Mouse (Mus musculus) MEL (cell line): ENCODE results near the gene Ankrd66. TPM values are rescaled to one million over a fixed set of nuclear protein-coding genes. Genes with fewer than 3 reads are reported as not detected.

Source experiments
- DNase-seq: peaks from one replicate; pipeline ENCODE4 v3.0.0; 2011; ENCODE audit warnings: low read depth, low spot score
- H3K27ac ChIP-seq: 2 replicates; pipeline ENCODE4 v1.5.1; 2012; ENCODE audit warnings: low read depth, mild to moderate bottlenecking, control low read depth, low read length, moderate library complexity; ENCODE audit not compliant: control insufficient read depth
- H3K27me3 ChIP-seq, 2 experiments: fragments of 150-350 bp in 1 of 2; sonication (generic) in 1 of 2; 2 replicates each; pipeline ENCODE4 v1.6.1; 2012; ENCODE audit warnings: low read length in 2 of 2, mild to moderate bottlenecking in 2 of 2, improper control_type of control experiment in 1 of 2, moderate library complexity in 1 of 2; ENCODE audit not compliant: insufficient read depth in 2 of 2, control insufficient read depth in 1 of 2
- H3K36me3 ChIP-seq, 2 experiments: 2 replicates each; pipeline ENCODE4 v1.6.1; 2012 to 2014; ENCODE audit warnings: low read length in 2 of 2, improper control_type of control experiment in 1 of 2, inconsistent platforms in 1 of 2, mild to moderate bottlenecking in 1 of 2; ENCODE audit not compliant: insufficient read depth in 2 of 2, control insufficient read depth in 1 of 2
- H3K4me1 ChIP-seq, 2 experiments: fragments of 150-350 bp in 1 of 2; sonication (generic) in 1 of 2; 2 replicates each; pipeline ENCODE4 v1.6.1; 2012; ENCODE audit warnings: low read length in 2 of 2, improper control_type of control experiment in 1 of 2, mild to moderate bottlenecking in 1 of 2; ENCODE audit not compliant: insufficient read depth in 2 of 2, control insufficient read depth in 1 of 2
- H3K4me3 ChIP-seq, 2 experiments: fragments of 150-350 bp in 1 of 2; sonication (generic) in 1 of 2; 2 replicates each; pipeline ENCODE4 v1.5.1; 2012; ENCODE audit warnings: low read depth in 2 of 2, low read length in 2 of 2, mild to moderate bottlenecking in 2 of 2, moderate library complexity in 2 of 2, control low read depth in 1 of 2, improper control_type of control experiment in 1 of 2; ENCODE audit not compliant: control insufficient read depth in 1 of 2, insufficient read depth in 1 of 2
- H3K79me2 ChIP-seq: 2 replicates; pipeline ENCODE4 v1.6.1; 2012; ENCODE audit warnings: mild to moderate bottlenecking, low read length, moderate library complexity; ENCODE audit not compliant: control insufficient read depth, poor library complexity, insufficient read depth
- H3K9ac ChIP-seq: 2 replicates; pipeline ENCODE4 v1.6.1; 2012; ENCODE audit warnings: low read depth, mild to moderate bottlenecking, control low read depth, low read length, moderate library complexity; ENCODE audit not compliant: control insufficient read depth, poor library complexity, severe bottlenecking
- H3K9me3 ChIP-seq: fragments of 150-350 bp; sonication (generic); replicated peaks from 2 replicates; pipeline ENCODE4 v1.6.1; 2012; ENCODE audit warnings: mild to moderate bottlenecking, low read length, improper control_type of control experiment, moderate library complexity; ENCODE audit not compliant: insufficient read depth
- CHD2 ChIP-seq: IDR thresholded peaks from 2 replicates; pipeline ENCODE4 v1.6.1; 2011; ENCODE audit warnings: low read length, improper control_type of control experiment
- ETS1 ChIP-seq: IDR thresholded peaks from 2 replicates; pipeline ENCODE4 v1.6.1; 2012; ENCODE audit warnings: low read depth, mild to moderate bottlenecking, inconsistent platforms, low read length, improper control_type of control experiment, moderate library complexity
- GABPA ChIP-seq: IDR thresholded peaks from 2 replicates; pipeline ENCODE4 v1.6.1; 2012; ENCODE audit warnings: low read depth, mild to moderate bottlenecking, inconsistent platforms, low read length, improper control_type of control experiment, moderate library complexity
- KAT2A ChIP-seq: conservative IDR thresholded peaks from 2 replicates; pipeline ENCODE4 v1.6.1; 2012; ENCODE audit warnings: low read depth, low read length, improper control_type of control experiment, inconsistent platforms
- MAZ ChIP-seq: IDR thresholded peaks from 2 replicates; pipeline ENCODE4 v1.6.1; 2012; ENCODE audit warnings: low read depth, mild to moderate bottlenecking, inconsistent platforms, low read length, improper control_type of control experiment
- MXI1 ChIP-seq: IDR thresholded peaks from 2 replicates; pipeline ENCODE4 v1.6.1; 2011; ENCODE audit warnings: mild to moderate bottlenecking, low read depth, low read length, improper control_type of control experiment
- MYC ChIP-seq: IDR thresholded peaks from 2 replicates; pipeline ENCODE4 v1.6.1; 2011; ENCODE audit warnings: low read depth, mild to moderate bottlenecking, low read length, improper control_type of control experiment, moderate library complexity
- POLR2AphosphoS5 ChIP-seq: IDR thresholded peaks from 2 replicates; pipeline ENCODE4 v1.6.1; 2012; ENCODE audit warnings: low read depth, borderline replicate concordance, mild to moderate bottlenecking, inconsistent platforms, low read length, moderate library complexity, mixed read lengths
- RAD21 ChIP-seq: IDR thresholded peaks from 2 replicates; pipeline ENCODE4 v1.6.1; 2011; ENCODE audit warnings: mild to moderate bottlenecking, low read depth, low read length, improper control_type of control experiment
- SIN3A ChIP-seq: IDR thresholded peaks from 2 replicates; pipeline ENCODE4 v1.6.1; 2012; ENCODE audit warnings: low read length, improper control_type of control experiment, inconsistent platforms
- SMC3 ChIP-seq: IDR thresholded peaks from 2 replicates; pipeline ENCODE4 v1.6.1; 2011; ENCODE audit warnings: low read depth, low read length, improper control_type of control experiment
- TAL1 ChIP-seq: IDR thresholded peaks from 2 replicates; pipeline ENCODE4 v1.6.1; 2012; ENCODE audit warnings: mild to moderate bottlenecking, inconsistent platforms, low read length, moderate library complexity, mixed read lengths
- TBP ChIP-seq: IDR thresholded peaks from 2 replicates; pipeline ENCODE4 v1.8.0; 2011; ENCODE audit warnings: low read depth, low read length, improper control_type of control experiment
- USF1 ChIP-seq: IDR thresholded peaks from 2 replicates; pipeline ENCODE4 v1.6.1; 2014; ENCODE audit warnings: low read depth, mild to moderate bottlenecking, inconsistent platforms, low read length, improper control_type of control experiment, moderate library complexity
- USF2 ChIP-seq, 2 experiments: IDR thresholded peaks; 2 replicates each; pipeline ENCODE4 v1.6.1; 2011 to 2012; ENCODE audit warnings: improper control_type of control experiment in 2 of 2, low read length in 2 of 2, borderline replicate concordance in 1 of 2, inconsistent platforms in 1 of 2, low read depth in 1 of 2, mild to moderate bottlenecking in 1 of 2; ENCODE audit not compliant: insufficient read depth in 1 of 2
- ZKSCAN1 ChIP-seq: IDR thresholded peaks from 2 replicates; pipeline ENCODE4 v1.6.1; 2012; ENCODE audit warnings: low read depth, mild to moderate bottlenecking, inconsistent platforms, low read length, improper control_type of control experiment, moderate library complexity
- ZMIZ1 ChIP-seq: IDR thresholded peaks from 2 replicates; pipeline ENCODE4 v1.6.1; 2012; ENCODE audit warnings: low read depth, mild to moderate bottlenecking, inconsistent platforms, low read length, improper control_type of control experiment, moderate library complexity
- polyA plus RNA-seq, 2 experiments: library from polyadenylated mRNA; stranded (reverse) in 1 of 2; unstranded in 1 of 2; fragments of >175 nt in 1 of 2; fragments of >200 nt in 1 of 2; gene quantifications; 2 replicates each; pipeline versions ENCODE4 v1.2.1 to v1.2.4; 2012; ENCODE audit warnings: low replicate concordance in 2 of 2, low read depth in 1 of 2; ENCODE audit not compliant: insufficient read length in 2 of 2, insufficient read depth in 1 of 2, missing spikeins in 1 of 2
- total RNA-seq: library from RNA; depleted of rRNA; stranded (reverse); fragments of 300-350 nt; gene quantifications from 2 replicates; pipeline ENCODE4 v1.2.3, GENCODE M21; 2012

The Ankrd66 gene
- total and polyA plus RNA-seq, 3 experiments, result not detected

DNA sequence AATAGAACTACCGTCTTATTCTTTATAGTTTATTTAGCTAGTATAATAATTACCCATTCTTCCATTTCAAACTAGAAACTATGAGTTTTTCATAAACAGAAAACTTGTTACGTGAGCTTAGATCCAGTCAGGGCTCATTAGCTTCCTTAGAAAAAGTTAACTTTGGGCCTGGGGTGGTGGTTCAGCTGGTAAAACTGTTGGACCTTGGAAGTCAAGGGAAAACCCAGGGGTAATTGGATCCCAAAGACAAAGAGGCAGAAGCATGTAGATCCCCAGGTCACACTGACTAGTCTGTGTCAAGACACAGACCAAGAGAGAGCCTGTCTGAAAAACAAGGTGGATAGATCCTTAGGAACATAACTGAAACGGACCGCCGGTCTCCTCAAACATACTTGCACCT lies 41.8 kb downstream of the Ankrd66 start:
- no peaks in the 10 kb centered on the region for H3K36me3 ChIP-seq
- no peak for DNase-seq
- no peaks in the 10 kb centered on the region for H3K79me2 ChIP-seq
- no peak overlapping the region for H3K9ac ChIP-seq
- TF ChIP-seq USF2 (IDR thresholded peaks at IDR 0.05; ENCODE audit: borderline replicate concordance in 1 of 2, insufficient read depth in 1 of 2, low read depth in 1 of 2, low read length in 2 of 2) (no peak), USF1 (no peak), SIN3A (no peak), ZMIZ1 (no peak), MXI1 (no peak), POLR2AphosphoS5 (no peak), RAD21 (no peak), TAL1 (no peak)
- H3K27me3 ChIP-seq, result no peaks in the 10 kb centered on the region
- H3K9me3 ChIP-seq, result no peaks in the 10 kb centered on the region
- no peak overlapping the region for H3K4me3 ChIP-seq
- no peak overlapping the region for H3K27ac ChIP-seq
- no peaks in the 10 kb centered on the region for H3K4me1 ChIP-seq

DNA sequence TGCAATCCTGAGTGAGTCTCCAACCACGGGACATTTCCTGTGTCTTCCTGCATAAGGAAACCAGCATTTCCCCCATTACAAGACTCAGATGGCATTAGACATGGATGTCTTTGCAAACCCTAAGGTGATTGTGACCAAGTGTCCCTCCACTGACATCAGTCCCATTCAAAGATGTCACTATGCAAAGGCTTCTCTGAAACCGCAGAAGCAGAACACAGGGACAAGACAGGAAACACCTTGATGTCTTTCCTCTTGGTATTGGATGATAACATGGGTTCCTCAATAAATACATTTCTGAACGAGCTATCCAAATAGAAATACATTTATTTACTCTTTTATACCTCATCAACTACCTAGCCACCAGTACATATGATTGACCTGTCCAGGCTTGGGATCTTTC lies 42.2 kb downstream of the Ankrd66 start:
- no peaks in the 10 kb centered on the region for H3K27me3 ChIP-seq
- H3K9ac ChIP-seq, result no peak overlapping the region
- H3K79me2 ChIP-seq, result no peaks in the 10 kb centered on the region
- H3K36me3 ChIP-seq, result no peaks in the 10 kb centered on the region
- H3K9me3 ChIP-seq, result no peaks in the 10 kb centered on the region
- no peak overlapping the region for H3K27ac ChIP-seq
- no peak overlapping the region for H3K4me3 ChIP-seq
- no peak for DNase-seq
- H3K4me1 ChIP-seq, result no peaks in the 10 kb centered on the region
- no peak for TF ChIP-seq KAT2A
- no peak for TF ChIP-seq GABPA

DNA sequence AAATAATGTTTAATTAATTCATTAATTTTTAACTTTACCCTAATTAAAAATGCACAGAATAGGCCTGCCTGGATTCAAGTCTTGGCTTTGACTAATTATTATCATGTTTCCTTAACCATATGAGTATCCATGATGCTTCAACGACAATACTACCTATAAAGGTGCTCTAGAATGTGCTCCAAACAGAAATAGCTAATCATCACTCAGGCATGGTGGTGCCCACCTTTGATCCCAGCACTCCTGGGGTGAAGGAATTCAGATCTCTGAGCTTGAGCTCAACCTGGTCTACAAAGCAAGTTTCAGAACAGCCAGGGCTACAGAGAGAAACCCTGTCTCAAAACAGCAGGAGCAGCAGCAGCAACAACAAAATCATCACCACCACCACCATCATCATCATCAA lies 42.9 kb downstream of the Ankrd66 start:
- DNase-seq, result no peak
- Histone ChIP-seq H3K9ac (no peak overlapping the region), H3K27ac (no peak overlapping the region), H3K4me1 (no peaks in the 10 kb centered on the region), H3K9me3 (no peaks in the 10 kb centered on the region), H3K4me3 (no peak overlapping the region), H3K36me3 (no peaks in the 10 kb centered on the region), H3K79me2 (no peaks in the 10 kb centered on the region), H3K27me3 (no peaks in the 10 kb centered on the region)
- TF ChIP-seq MAZ, result no peak
- TF ChIP-seq SMC3, result no peak
- no peak for TF ChIP-seq CHD2
- no peak for TF ChIP-seq TBP
- TF ChIP-seq ETS1, result no peak
- no peak for TF ChIP-seq ZKSCAN1
- no peak for TF ChIP-seq MYC
